Mouse (Mus musculus) MEL (cell line): ENCODE measurements around the gene Gm13271. TPM values are rescaled to one million over a fixed set of nuclear protein-coding genes. Genes with fewer than 3 reads are reported as not detected.

Source experiments
- DNase-seq: peaks from one replicate; pipeline ENCODE4 v3.0.0; 2011; ENCODE audit warnings: low read depth, low spot score
- H3K27ac ChIP-seq: 2 replicates; pipeline ENCODE4 v1.5.1; 2012; ENCODE audit warnings: low read depth, mild to moderate bottlenecking, control low read depth, low read length, moderate library complexity; ENCODE audit not compliant: control insufficient read depth
- H3K27me3 ChIP-seq, 2 experiments: fragments of 150-350 bp in 1 of 2; sonication (generic) in 1 of 2; 2 replicates each; pipeline ENCODE4 v1.6.1; 2012; ENCODE audit warnings: low read length in 2 of 2, mild to moderate bottlenecking in 2 of 2, improper control_type of control experiment in 1 of 2, moderate library complexity in 1 of 2; ENCODE audit not compliant: insufficient read depth in 2 of 2, control insufficient read depth in 1 of 2
- H3K36me3 ChIP-seq, 2 experiments: 2 replicates each; pipeline ENCODE4 v1.6.1; 2012 to 2014; ENCODE audit warnings: low read length in 2 of 2, improper control_type of control experiment in 1 of 2, inconsistent platforms in 1 of 2, mild to moderate bottlenecking in 1 of 2; ENCODE audit not compliant: insufficient read depth in 2 of 2, control insufficient read depth in 1 of 2
- H3K4me1 ChIP-seq, 2 experiments: fragments of 150-350 bp in 1 of 2; sonication (generic) in 1 of 2; 2 replicates each; pipeline ENCODE4 v1.6.1; 2012; ENCODE audit warnings: low read length in 2 of 2, improper control_type of control experiment in 1 of 2, mild to moderate bottlenecking in 1 of 2; ENCODE audit not compliant: insufficient read depth in 2 of 2, control insufficient read depth in 1 of 2
- H3K4me3 ChIP-seq, 2 experiments: fragments of 150-350 bp in 1 of 2; sonication (generic) in 1 of 2; 2 replicates each; pipeline ENCODE4 v1.5.1; 2012; ENCODE audit warnings: low read depth in 2 of 2, low read length in 2 of 2, mild to moderate bottlenecking in 2 of 2, moderate library complexity in 2 of 2, control low read depth in 1 of 2, improper control_type of control experiment in 1 of 2; ENCODE audit not compliant: control insufficient read depth in 1 of 2, insufficient read depth in 1 of 2
- H3K79me2 ChIP-seq: 2 replicates; pipeline ENCODE4 v1.6.1; 2012; ENCODE audit warnings: mild to moderate bottlenecking, low read length, moderate library complexity; ENCODE audit not compliant: control insufficient read depth, poor library complexity, insufficient read depth
- H3K9ac ChIP-seq: 2 replicates; pipeline ENCODE4 v1.6.1; 2012; ENCODE audit warnings: low read depth, mild to moderate bottlenecking, control low read depth, low read length, moderate library complexity; ENCODE audit not compliant: control insufficient read depth, poor library complexity, severe bottlenecking
- H3K9me3 ChIP-seq: fragments of 150-350 bp; sonication (generic); replicated peaks from 2 replicates; pipeline ENCODE4 v1.6.1; 2012; ENCODE audit warnings: mild to moderate bottlenecking, low read length, improper control_type of control experiment, moderate library complexity; ENCODE audit not compliant: insufficient read depth
- CHD2 ChIP-seq: IDR thresholded peaks from 2 replicates; pipeline ENCODE4 v1.6.1; 2011; ENCODE audit warnings: low read length, improper control_type of control experiment
- CTCF ChIP-seq, 3 experiments: IDR thresholded peaks in 2 of 3; conservative IDR thresholded peaks in 1 of 3; 2 replicates each; pipeline ENCODE4 v1.5.1; 2011 to 2012; ENCODE audit warnings: low read length in 3 of 3, low read depth in 2 of 3, mild to moderate bottlenecking in 2 of 3, improper control_type of control experiment in 1 of 3, inconsistent platforms in 1 of 3, mixed read lengths in 1 of 3, moderate library complexity in 1 of 3; ENCODE audit not compliant: control insufficient read depth in 1 of 3, insufficient read depth in 1 of 3, poor library complexity in 1 of 3, severe bottlenecking in 1 of 3
- ELF1 ChIP-seq: IDR thresholded peaks from 2 replicates; pipeline ENCODE4 v1.6.1; 2014; ENCODE audit warnings: low read depth, mild to moderate bottlenecking, inconsistent platforms, low read length, improper control_type of control experiment, moderate library complexity
- EP300 ChIP-seq, 2 experiments: IDR thresholded peaks; 2 replicates each; pipeline ENCODE4 v1.6.1; 2011; ENCODE audit warnings: improper control_type of control experiment in 2 of 2, low read length in 2 of 2, low read depth in 1 of 2, mild to moderate bottlenecking in 1 of 2
- HCFC1 ChIP-seq: IDR thresholded peaks from 2 replicates; pipeline ENCODE4 v1.6.1; 2012; ENCODE audit warnings: low read depth, mild to moderate bottlenecking, inconsistent platforms, low read length, improper control_type of control experiment, moderate library complexity
- JUND ChIP-seq: IDR thresholded peaks from 2 replicates; pipeline ENCODE4 v1.6.1; 2011; ENCODE audit warnings: low read depth, mild to moderate bottlenecking, improper control_type of control experiment, low read length
- MAX ChIP-seq: IDR thresholded peaks from 2 replicates; pipeline ENCODE4 v1.6.1; 2011; ENCODE audit warnings: low read length, improper control_type of control experiment
- MEF2A ChIP-seq: IDR thresholded peaks from 2 replicates; pipeline ENCODE4 v1.6.1; 2014; ENCODE audit warnings: low read depth, mild to moderate bottlenecking, inconsistent platforms, low read length, improper control_type of control experiment; ENCODE audit not compliant: poor library complexity, insufficient replicate concordance, severe bottlenecking; ENCODE audit errors: extremely low read depth
- POLR2A ChIP-seq, 2 experiments: IDR thresholded peaks; 2 replicates each; pipeline ENCODE4 v1.6.1; 2011 to 2012; ENCODE audit warnings: low read length in 2 of 2, mild to moderate bottlenecking in 2 of 2, control low read depth in 1 of 2, improper control_type of control experiment in 1 of 2, low read depth in 1 of 2, moderate library complexity in 1 of 2; ENCODE audit not compliant: control insufficient read depth in 1 of 2, insufficient read depth in 1 of 2, poor library complexity in 1 of 2
- POLR2AphosphoS5 ChIP-seq: IDR thresholded peaks from 2 replicates; pipeline ENCODE4 v1.6.1; 2012; ENCODE audit warnings: low read depth, borderline replicate concordance, mild to moderate bottlenecking, inconsistent platforms, low read length, moderate library complexity, mixed read lengths
- RAD21 ChIP-seq: IDR thresholded peaks from 2 replicates; pipeline ENCODE4 v1.6.1; 2011; ENCODE audit warnings: mild to moderate bottlenecking, low read depth, low read length, improper control_type of control experiment
- TCF12 ChIP-seq: IDR thresholded peaks from 2 replicates; pipeline ENCODE4 v1.6.1; 2014; ENCODE audit warnings: low read depth, mild to moderate bottlenecking, inconsistent platforms, low read length, improper control_type of control experiment, moderate library complexity
- USF1 ChIP-seq: IDR thresholded peaks from 2 replicates; pipeline ENCODE4 v1.6.1; 2014; ENCODE audit warnings: low read depth, mild to moderate bottlenecking, inconsistent platforms, low read length, improper control_type of control experiment, moderate library complexity
- ZC3H11A ChIP-seq: IDR thresholded peaks from 2 replicates; pipeline ENCODE4 v1.6.1; 2012; ENCODE audit warnings: low read depth, mild to moderate bottlenecking, inconsistent platforms, low read length, improper control_type of control experiment
- ZKSCAN1 ChIP-seq: IDR thresholded peaks from 2 replicates; pipeline ENCODE4 v1.6.1; 2012; ENCODE audit warnings: low read depth, mild to moderate bottlenecking, inconsistent platforms, low read length, improper control_type of control experiment, moderate library complexity
- polyA plus RNA-seq, 2 experiments: library from polyadenylated mRNA; stranded (reverse) in 1 of 2; unstranded in 1 of 2; fragments of >175 nt in 1 of 2; fragments of >200 nt in 1 of 2; gene quantifications; 2 replicates each; pipeline versions ENCODE4 v1.2.1 to v1.2.4; 2012; ENCODE audit warnings: low replicate concordance in 2 of 2, low read depth in 1 of 2; ENCODE audit not compliant: insufficient read length in 2 of 2, insufficient read depth in 1 of 2, missing spikeins in 1 of 2
- total RNA-seq: library from RNA; depleted of rRNA; stranded (reverse); fragments of 300-350 nt; gene quantifications from 2 replicates; pipeline ENCODE4 v1.2.3, GENCODE M21; 2012

The Gm13271 gene
- total and polyA plus RNA-seq, 3 experiments, result not detected

- Histone ChIP-seq H3K4me3 (no peak overlapping the region), H3K79me2 (no peaks in the 10 kb centered on the region), H3K27me3 (peaks cover 3 to 5% of the 10 kb centered on the region in 2 experiments; a peak in 3 of 4 replicates), H3K9me3 (no peaks in the 10 kb centered on the region), H3K36me3 (no peaks in the 10 kb centered on the region), H3K9ac (no peak overlapping the region), H3K4me1 (no peaks in the 10 kb centered on the region), H3K27ac (no peak overlapping the region)
- no peak for DNase-seq
- TF ChIP-seq CTCF (IDR thresholded peaks at IDR 0.05 in 2 of 3, conservative IDR thresholded peaks at IDR 0.05 in 1 of 3; ENCODE audit: control insufficient read depth in 1 of 3, insufficient read depth in 1 of 3, low read depth in 2 of 3, low read length in 3 of 3, poor library complexity in 1 of 3, severe bottlenecking in 1 of 3) (peak in 1 of 3 experiments; percentile 36; a peak in 3 of 6 replicates), ZKSCAN1 (no peak), RAD21 (peak; percentile 21), ELF1 (no peak), MEF2A (no peak), POLR2AphosphoS5 (no peak), CHD2 (no peak), JUND (no peak), POLR2A (IDR thresholded peaks at IDR 0.05; ENCODE audit: control insufficient read depth in 1 of 2, insufficient read depth in 1 of 2, low read depth in 1 of 2, low read length in 2 of 2, poor library complexity in 1 of 2) (no peak)
These were observed 10.5 kb upstream of the Gm13271 start for GRCm38 (mm10) chr4:88744207-88744606.

GRCm38 (mm10) chr4:88749926-88750325 is 4.7 kb upstream of the Gm13271 start:
- no peaks in the 10 kb centered on the region for H3K79me2 ChIP-seq
- no peak overlapping the region for H3K4me3 ChIP-seq
- TF ChIP-seq MAX (no peak), USF1 (no peak), ZC3H11A (no peak), POLR2AphosphoS5 (no peak), ZKSCAN1 (no peak), EP300 (IDR thresholded peaks at IDR 0.05; ENCODE audit: low read depth in 1 of 2, low read length in 2 of 2) (no peak), TCF12 (no peak), HCFC1 (no peak), CTCF (IDR thresholded peaks at IDR 0.05 in 2 of 3, conservative IDR thresholded peaks at IDR 0.05 in 1 of 3; ENCODE audit: control insufficient read depth in 1 of 3, insufficient read depth in 1 of 3, low read depth in 2 of 3, low read length in 3 of 3, poor library complexity in 1 of 3, severe bottlenecking in 1 of 3) (no peak)
- H3K36me3 ChIP-seq, result no peaks in the 10 kb centered on the region
- H3K9me3 ChIP-seq, result no peaks in the 10 kb centered on the region
- H3K27ac ChIP-seq, result no peak overlapping the region
- no peak for DNase-seq
- no peaks in the 10 kb centered on the region for H3K4me1 ChIP-seq
- H3K9ac ChIP-seq, result no peak overlapping the region
- no peaks in the 10 kb centered on the region; a peak in 2 of 4 replicates for H3K27me3 ChIP-seq
